Comparison of ENCODE assay signal across 17 mouse cellular contexts in genomic region chr2:9887636-9888035, GRCm38 (mm10). TPM values are rescaled to one million over a fixed set of nuclear protein-coding genes. Genes with fewer than 3 reads are reported as not detected.
DNase-seq lines count a peak whose midpoint lies in the region; ATAC-seq and TF ChIP-seq lines count a peak whose summit lies in the region.
"Had no signal": no experiment of that assay in that cellular context is flagged by ENCODE, and none has a peak within 500 bp of the region (broad histone marks: within the 10 kb centered on the region; RNA-seq: fewer than 3 reads in every experiment).

No protein-coding gene starts in this region.

- no peak for TF ChIP-seq CTCF in brain, embryonic 14.5 days (IDR thresholded peaks at IDR 0.05; ENCODE audit: borderline replicate concordance, extremely low read depth, insufficient read depth, insufficient read length)

- H3K36me3 ChIP-seq in forebrain, embryonic 11.5 days (ENCODE audit: control insufficient read depth, insufficient read depth, low read length): no peaks in the 10 kb centered on the region
- no peaks in the 10 kb centered on the region for H3K36me3 ChIP-seq in forebrain, embryonic 13.5 days (ENCODE audit: poor library complexity, severe bottlenecking)
- no peaks in the 10 kb centered on the region for H3K36me3 ChIP-seq in hindbrain, embryonic 13.5 days
- H3K36me3 ChIP-seq in midbrain, embryonic 14.5 days (ENCODE audit: control insufficient read depth, insufficient read depth, low read length): no peaks in the 10 kb centered on the region
- no peaks in the 10 kb centered on the region for H3K36me3 ChIP-seq in heart, embryonic 10.5 days
- H3K36me3 ChIP-seq: embryonic facial prominence, embryonic 15.5 days; neural tube, embryonic 12.5 days had no signal

- TF ChIP-seq POLR2A in brain, embryonic 14.5 days (IDR thresholded peaks at IDR 0.05; ENCODE audit: borderline replicate concordance, extremely low read depth, insufficient read depth, insufficient read length, poor library complexity, severe bottlenecking): no peak

- peak; percentile 46 for DNase-seq in forebrain, embryonic 11.5 days (ENCODE audit: low spot score)
- DNase-seq in brain, embryonic 14.5 days (ENCODE audit: low read depth): peak; percentile 67
- DNase-seq in midbrain, embryonic 14.5 days: peak; percentile 75
- no peak for DNase-seq in heart, embryonic 10.5 days (ENCODE audit: low spot score)
- no peak for DNase-seq in c-Kit-positive CD71-positive TER-119-positive erythroid progenitor cells, embryonic 14.5 days (ENCODE audit: low spot score)
- DNase-seq in left cerebral cortex, adult 8-10 months (ENCODE audit: low spot score in 2 of 2): no peak
- DNase-seq: adrenal gland, adult 2 months; kidney, postnatal 14 days; lung, postnatal 4 days; right cerebral cortex, postnatal 14 days had no signal

- no peaks in the 10 kb centered on the region for H3K9me3 ChIP-seq in forebrain, embryonic 11.5 days (ENCODE audit: control insufficient read depth, low read length)
- no peaks in the 10 kb centered on the region for H3K9me3 ChIP-seq in forebrain, embryonic 13.5 days (replicated peaks)
- no peaks in the 10 kb centered on the region for H3K9me3 ChIP-seq in hindbrain, embryonic 13.5 days
- no peaks in the 10 kb centered on the region for H3K9me3 ChIP-seq in midbrain, embryonic 14.5 days (ENCODE audit: control insufficient read depth, low read length)
- H3K9me3 ChIP-seq in heart, embryonic 10.5 days: no peaks in the 10 kb centered on the region
- H3K9me3 ChIP-seq: embryonic facial prominence, embryonic 15.5 days; neural tube, embryonic 12.5 days had no signal

- peaks cover 9% of the 10 kb centered on the region for H3K4me1 ChIP-seq in forebrain, embryonic 11.5 days (replicated peaks; ENCODE audit: control insufficient read depth, insufficient read depth, low read length)
- peaks cover 8% of the 10 kb centered on the region; the same call in 1 of the 2 replicates for H3K4me1 ChIP-seq in forebrain, embryonic 13.5 days
- H3K4me1 ChIP-seq in hindbrain, embryonic 13.5 days (replicated peaks): peaks cover 15% of the 10 kb centered on the region
- no peaks in the 10 kb centered on the region for H3K4me1 ChIP-seq in midbrain, embryonic 14.5 days (ENCODE audit: control insufficient read depth, insufficient read depth, low read length)
- peaks cover 33% of the 10 kb centered on the region for H3K4me1 ChIP-seq in heart, embryonic 10.5 days

- no peak overlapping the region for H3K27ac ChIP-seq in forebrain, embryonic 11.5 days (ENCODE audit: low read depth, low read length)
- H3K27ac ChIP-seq in forebrain, embryonic 13.5 days: no peak overlapping the region
- H3K27ac ChIP-seq in hindbrain, embryonic 13.5 days: 0 out of 2 replicates have a peak overlapping the region, but pooled peaks have one; percentile 24
- peak overlapping the region; percentile 89 for H3K27ac ChIP-seq in midbrain, embryonic 14.5 days (replicated peaks; ENCODE audit: low read depth, low read length)
- H3K27ac ChIP-seq in heart, embryonic 10.5 days: no peak overlapping the region
- H3K27ac ChIP-seq: embryonic facial prominence, embryonic 15.5 days; neural tube, embryonic 12.5 days had no signal

- peaks cover 91% of the 10 kb centered on the region for H3K27me3 ChIP-seq in forebrain, embryonic 11.5 days (ENCODE audit: control insufficient read depth, insufficient read depth, low read length)
- H3K27me3 ChIP-seq in forebrain, embryonic 13.5 days: peaks cover 97% of the 10 kb centered on the region
- H3K27me3 ChIP-seq in hindbrain, embryonic 13.5 days: peaks cover 93% of the 10 kb centered on the region
- peaks cover 65% of the 10 kb centered on the region for H3K27me3 ChIP-seq in midbrain, embryonic 14.5 days (ENCODE audit: control insufficient read depth, insufficient read depth, low read length)
- peaks cover 97% of the 10 kb centered on the region for H3K27me3 ChIP-seq in heart, embryonic 10.5 days (ENCODE audit: insufficient read depth, poor library complexity, severe bottlenecking)

- no peak for ATAC-seq in forebrain, embryonic 11.5 days (replicated peaks; ENCODE audit: low FRiP score)
- no peak for ATAC-seq in forebrain, embryonic 13.5 days
- ATAC-seq in hindbrain, embryonic 13.5 days (ENCODE audit: low FRiP score): 0 out of 2 replicates have a peak, but pooled peaks have one; percentile 27
- peak; percentile 38 for ATAC-seq in midbrain, embryonic 14.5 days (ENCODE audit: low FRiP score, low TSS enrichment)

- WGBS in forebrain, embryonic 11.5 days: 0% methylated on average over 7 of the region's 7 CpGs
- WGBS in forebrain, embryonic 13.5 days: 0% methylated on average over 7 of the region's 7 CpGs
- WGBS in hindbrain, embryonic 13.5 days: under 1% methylated on average over 7 of the region's 7 CpGs
- WGBS in midbrain, embryonic 14.5 days: under 1% methylated on average over 7 of the region's 7 CpGs
- under 1% methylated on average over 7 of the region's 7 CpGs for WGBS in heart, embryonic 10.5 days

- H3K9ac ChIP-seq in forebrain, embryonic 11.5 days (ENCODE audit: low read length): no peak overlapping the region
- H3K9ac ChIP-seq in forebrain, embryonic 13.5 days: no peak overlapping the region
- 0 out of 2 replicates have a peak overlapping the region, but pooled peaks have one; percentile 46 for H3K9ac ChIP-seq in hindbrain, embryonic 13.5 days
- H3K9ac ChIP-seq in midbrain, embryonic 14.5 days (replicated peaks; ENCODE audit: low read length): peak overlapping the region; percentile 69
- H3K9ac ChIP-seq: embryonic facial prominence, embryonic 15.5 days; neural tube, embryonic 12.5 days had no signal

- H3K4me2 ChIP-seq in forebrain, embryonic 11.5 days (ENCODE audit: low read depth, low read length, severe bottlenecking): no peak overlapping the region
- H3K4me2 ChIP-seq in forebrain, embryonic 13.5 days: no peak overlapping the region
- H3K4me2 ChIP-seq in hindbrain, embryonic 13.5 days: no peak overlapping the region
- H3K4me2 ChIP-seq in midbrain, embryonic 14.5 days (ENCODE audit: low read length): peak overlapping the region; percentile 65
- H3K4me2 ChIP-seq: embryonic facial prominence, embryonic 15.5 days; neural tube, embryonic 12.5 days had no signal

- no peak overlapping the region for H3K4me3 ChIP-seq in forebrain, embryonic 11.5 days (ENCODE audit: low read depth, low read length)
- H3K4me3 ChIP-seq in forebrain, embryonic 13.5 days: no peak overlapping the region
- peak overlapping the region; percentile 41 for H3K4me3 ChIP-seq in hindbrain, embryonic 13.5 days
- peak overlapping the region; percentile 45 for H3K4me3 ChIP-seq in midbrain, embryonic 14.5 days (replicated peaks; ENCODE audit: low read depth, low read length)
- no peak overlapping the region for H3K4me3 ChIP-seq in heart, embryonic 10.5 days
- H3K4me3 ChIP-seq: embryonic facial prominence, embryonic 15.5 days; neural tube, embryonic 12.5 days had no signal

RNA-seq across cellular contexts. Expression of gene 9230102O04Rik, which starts 1.7 kb away (rescaled TPM):
- polyA plus RNA-seq in forebrain, embryonic 11.5 days (2014; fragmentation: Nextera tagmentation; extraction: Ambion mirVana): not detected in 2 replicates
- not detected in 2 replicates for polyA plus RNA-seq in forebrain, embryonic 13.5 days (2015; fragmentation: Nextera tagmentation; extraction: Ambion mirVana)
- polyA plus RNA-seq in brain, embryonic 14.5 days (2012; rRNA removed): 1.0 and 1.3 TPM in 2 replicates
- polyA plus RNA-seq in hindbrain, embryonic 13.5 days (2015; fragmentation: Nextera tagmentation; extraction: Ambion mirVana): 1.4 and 2.7 TPM in 2 replicates
- polyA plus RNA-seq in midbrain, embryonic 14.5 days (2014; fragmentation: Nextera tagmentation; extraction: Ambion mirVana): 5.5 and 6.3 TPM in 2 replicates
- polyA plus RNA-seq in heart, embryonic 10.5 days (2016; fragmentation: Nextera tagmentation; extraction: Ambion mirVana): 0.76 TPM in 1 of 2 replicates, not detected in the other
- not detected for total RNA-seq in left cerebral cortex, adult 8-10 months (2022)
- total RNA-seq: adrenal gland, adult 2 months; liver, adult 2 months had no signal
- polyA plus RNA-seq: adrenal gland, adult 2 months; heart, postnatal 0 days; liver, adult 2 months; thymus, postnatal 0 days had no signal

RNA-seq across cellular contexts. Expression of gene Gata3, which starts 2.2 kb away (rescaled TPM):
- polyA plus RNA-seq in forebrain, embryonic 11.5 days (2014; fragmentation: Nextera tagmentation; extraction: Ambion mirVana): 3.4 and 4.2 TPM in 2 replicates
- 1.4 and 3.3 TPM in 2 replicates for polyA plus RNA-seq in forebrain, embryonic 13.5 days (2015; fragmentation: Nextera tagmentation; extraction: Ambion mirVana)
- polyA plus RNA-seq in brain, embryonic 14.5 days (2012; rRNA removed): 12.4 and 29.4 TPM in 2 replicates
- polyA plus RNA-seq in hindbrain, embryonic 13.5 days (2015; fragmentation: Nextera tagmentation; extraction: Ambion mirVana): 32.3 and 59.4 TPM in 2 replicates
- 88.6 and 120 TPM in 2 replicates for polyA plus RNA-seq in midbrain, embryonic 14.5 days (2014; fragmentation: Nextera tagmentation; extraction: Ambion mirVana)
- polyA plus RNA-seq in heart, embryonic 10.5 days (2016; fragmentation: Nextera tagmentation; extraction: Ambion mirVana): 9.1 and 21.7 TPM in 2 replicates
- total RNA-seq in left cerebral cortex, adult 8-10 months (2022): 1 to 10 TPM in 1 of 4 experiments, under 1 TPM in 1, not detected in 2; 0.28 to 1.4 TPM
- total RNA-seq: liver, adult 2 months had no signal

RNA-seq across cellular contexts. Expression of gene 4930412O13Rik, which starts 6.6 kb away (rescaled TPM):
- polyA plus RNA-seq in forebrain, embryonic 11.5 days (2014; fragmentation: Nextera tagmentation; extraction: Ambion mirVana): not detected in 2 replicates
- polyA plus RNA-seq in forebrain, embryonic 13.5 days (2015; fragmentation: Nextera tagmentation; extraction: Ambion mirVana): not detected in 2 replicates
- polyA plus RNA-seq in brain, embryonic 14.5 days (2012; rRNA removed): 1.6 and 2.6 TPM in 2 replicates
- 1.1 and 2.5 TPM in 2 replicates for polyA plus RNA-seq in hindbrain, embryonic 13.5 days (2015; fragmentation: Nextera tagmentation; extraction: Ambion mirVana)
- polyA plus RNA-seq in midbrain, embryonic 14.5 days (2014; fragmentation: Nextera tagmentation; extraction: Ambion mirVana): 1.7 and 2.5 TPM in 2 replicates
- 1.1 and 2.6 TPM in 2 replicates for polyA plus RNA-seq in heart, embryonic 10.5 days (2016; fragmentation: Nextera tagmentation; extraction: Ambion mirVana)
- total RNA-seq in left cerebral cortex, adult 8-10 months (2022): not detected
- total RNA-seq: liver, adult 2 months had no signal
- polyA plus RNA-seq: heart, postnatal 0 days; liver, adult 2 months; thymus, postnatal 0 days had no signal

Comparison
In these comparisons a context has a peak if more than half of its experiments do, and no peak if none do; other contexts are left out.
1. ATAC-seq: peak in hindbrain, embryonic 13.5 days (single experiment) and midbrain, embryonic 14.5 days (single experiment); none in forebrain, embryonic 11.5 days (single experiment) and forebrain, embryonic 13.5 days (single experiment).
2. DNase-seq: peak in forebrain, embryonic 11.5 days (single experiment), brain, embryonic 14.5 days (single experiment) and midbrain, embryonic 14.5 days (single experiment); none in heart, embryonic 10.5 days (single experiment), c-Kit-positive CD71-positive TER-119-positive erythroid progenitor cells, embryonic 14.5 days (single experiment) and left cerebral cortex, adult 8-10 months (0 of 2).
3. H3K27ac ChIP-seq: peak in hindbrain, embryonic 13.5 days (single experiment) and midbrain, embryonic 14.5 days (single experiment); none in forebrain, embryonic 11.5 days (single experiment), forebrain, embryonic 13.5 days (single experiment) and heart, embryonic 10.5 days (single experiment).
4. H3K4me3 ChIP-seq: peak in hindbrain, embryonic 13.5 days (single experiment) and midbrain, embryonic 14.5 days (single experiment); none in forebrain, embryonic 11.5 days (single experiment), forebrain, embryonic 13.5 days (single experiment) and heart, embryonic 10.5 days (single experiment).
5. H3K9ac ChIP-seq: peak in hindbrain, embryonic 13.5 days (single experiment) and midbrain, embryonic 14.5 days (single experiment); none in forebrain, embryonic 11.5 days (single experiment) and forebrain, embryonic 13.5 days (single experiment).